Mouse (Mus musculus) heart, postnatal 10 days (tissue): Measurements from ENCODE around the gene Eef1a1. TPM values are rescaled to one million over a fixed set of nuclear protein-coding genes. Genes with fewer than 3 reads are reported as not detected.

Source experiments
- DNase-seq, 2 experiments: peaks; one replicate each; pipeline ENCODE4 v3.0.0; 2021
- intact Hi-C: fragments of 180-260 bp; cut with DNase I; formaldehyde crosslinking; loops from one replicate; pipeline ENCODE4 v1.15.1; 2025
- microRNA-seq, 2 experiments: library from miRNA; unstranded; fragments of <30 nt; microRNA quantifications; one replicate each; pipeline ENCODE4 v1.2.0; 2022
- total RNA-seq, 2 experiments: library from RNA; stranded (reverse); gene quantifications; 2 replicates each; pipeline ENCODE4 v1.2.3; 2021

Gene Eef1a1
- total RNA-seq, 2 experiments from 2014 or later = 3,592 to 3,750 TPM

GRCm38 (mm10) chr9:78430486-78430885, 58.5 kb downstream of the Eef1a1 start:
- intact Hi-C loops = no loop called here

GRCm38 (mm10) chr9:78429551-78429950, 59.4 kb downstream of the Eef1a1 start:
- intact Hi-C loops = no loop called here
- no peak for DNase-seq

More at GRCm38 (mm10) chr9:78430486-78430885, 58.5 kb downstream of the Eef1a1 start:
- DNase-seq = no peak

DNA sequence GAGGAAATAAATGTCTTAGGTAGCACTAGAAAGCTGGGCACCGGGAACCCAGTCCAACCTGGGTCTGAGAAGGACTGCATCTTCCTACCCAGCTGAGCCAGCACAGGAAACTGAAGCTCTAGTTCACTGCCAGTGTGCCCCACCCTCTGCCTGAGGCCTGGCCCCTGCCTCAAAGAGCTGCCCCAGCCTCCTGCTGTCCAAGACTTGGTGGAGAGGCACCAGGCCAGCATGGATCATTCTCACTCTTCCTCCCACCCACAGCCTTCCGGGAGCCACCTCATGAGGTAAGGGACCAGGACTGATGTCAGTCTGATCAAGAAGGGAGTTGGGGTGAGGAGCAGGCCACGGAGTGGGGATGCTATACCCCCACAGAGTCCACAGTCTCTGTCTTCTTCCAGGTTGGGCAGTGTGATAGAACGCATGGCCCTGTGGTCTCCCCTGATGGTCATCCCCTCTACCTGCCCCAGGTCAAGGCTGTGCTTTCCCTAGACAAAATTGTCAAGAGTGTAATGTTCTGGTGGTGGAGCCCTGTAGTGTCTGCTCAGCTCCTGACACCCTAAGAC, 60.0 kb downstream of the Eef1a1 start:
- intact Hi-C loops = no loop called here
- DNase-seq = no peak

Small RNA genes within 50 kb of the gene (microRNA-seq; reads per million reads assigned to microRNA genes)
- gene Gm26377 = 0 reads per million in 2 experiments

Other genes with a start within 250 kb of the Eef1a1 start
- gene Gm3776, start 232.0 kb downstream of the Eef1a1 start, total RNA-seq = not detected
- gene Gm10639, start 199.2 kb downstream of the Eef1a1 start, total RNA-seq = not detected
- not detected for gene Omt2a, start 174.4 kb downstream of the Eef1a1 start, total RNA-seq
- not detected for gene Omt2b, start 161.6 kb downstream of the Eef1a1 start, total RNA-seq
- gene Gsta2, start 133.4 kb downstream of the Eef1a1 start, total RNA-seq = not detected
- not detected for gene Dppa5a, start 121.0 kb downstream of the Eef1a1 start, total RNA-seq
- gene Ooep, start 110.4 kb downstream of the Eef1a1 start, total RNA-seq = not detected
- gene Ddx43, start 93.4 kb downstream of the Eef1a1 start, total RNA-seq = not detected
- 1 to 10 TPM in 1 of 2 experiments, under 1 TPM in 1; 0.96 to 1.1 TPM for gene Cgas, start 45.9 kb downstream of the Eef1a1 start, total RNA-seq
- gene Mto1, start 40.9 kb downstream of the Eef1a1 start, total RNA-seq = 10 to 100 TPM; 18.9 to 21.8 TPM
- gene Gm17324, start 40.4 kb downstream of the Eef1a1 start, total RNA-seq = not detected
- gene Slc17a5, start 98.9 kb upstream of the Eef1a1 start, total RNA-seq = 1 to 10 TPM; 7.6 to 7.7 TPM
- gene Cd109, start 126.4 kb upstream of the Eef1a1 start, total RNA-seq = 10 to 100 TPM; 13.0 to 13.5 TPM